Mouse (Mus musculus): Measurements from ENCODE around the gene Entpd8.

GRCm38 (mm10) chr2:25109487-25109886, 29.4 kb downstream of the Entpd8 start:
- TF ChIP-seq POLR2A (IDR thresholded peaks at IDR 0.05; ENCODE audit: insufficient read depth, low read depth, low read length) (no peak), EP300 (IDR thresholded peaks at IDR 0.05; ENCODE audit: insufficient read depth, low read depth, low read length) (no peak), CTCF (IDR thresholded peaks at IDR 0.05) (no peak)

Measured in heart, adult 2 months (tissue).